Mouse (Mus musculus) stomach, postnatal 0 days (tissue): Measurements from ENCODE around the gene Syngr1.

ENCODE experiments used
- CTCF ChIP-seq: IDR thresholded peaks from 2 replicates; pipeline ENCODE4 v1.5.1; 2016; ENCODE audit warnings: antibody characterized with exemption, low read depth, mild to moderate bottlenecking, moderate library complexity
- EP300 ChIP-seq: optimal IDR thresholded peaks from 2 replicates; pipeline ENCODE3; 2016; ENCODE audit warnings: antibody characterized with exemption

GRCm38 (mm10) chr15:80053381-80054033 is 37.6 kb upstream of the Syngr1 start:
- no peak for TF ChIP-seq CTCF
- no peak for TF ChIP-seq EP300
